Mouse (Mus musculus): ENCODE data around the gene C130074G19Rik.

The C130074G19Rik gene

GRCm38 (mm10) chr1:184844326-184845066, 38.5 kb downstream of the C130074G19Rik start:
- DNase-seq (ENCODE audit: low read depth, low spot score) = no peak

GRCm38 (mm10) chr1:184837649-184838048, 45.4 kb downstream of the C130074G19Rik start:
- DNase-seq (ENCODE audit: low read depth, low spot score) = no peak

GRCm38 (mm10) chr1:184836350-184836749, 46.7 kb downstream of the C130074G19Rik start:
- DNase-seq (ENCODE audit: low read depth, low spot score) = no peak

- no peak for DNase-seq (ENCODE audit: low read depth, low spot score)
Measured at GRCm38 (mm10) chr1:184833499-184833898, 49.5 kb downstream of the C130074G19Rik start.

- no peak for DNase-seq (ENCODE audit: low read depth, low spot score)
Measured at GRCm38 (mm10) chr1:184832211-184832610, 50.8 kb downstream of the C130074G19Rik start.

- no peak for DNase-seq (ENCODE audit: low read depth, low spot score)
Measured at GRCm38 (mm10) chr1:184829897-184830296, 53.1 kb downstream of the C130074G19Rik start.

GRCm38 (mm10) chr1:184827175-184827701, 55.8 kb downstream of the C130074G19Rik start:
- no peak for DNase-seq (ENCODE audit: low read depth, low spot score)

GRCm38 (mm10) chr1:184825093-184825492, 57.9 kb downstream of the C130074G19Rik start:
- peak; percentile 55 for DNase-seq (ENCODE audit: low read depth, low spot score)

- DNase-seq (ENCODE audit: low read depth, low spot score) = peak; percentile 72
Measured at GRCm38 (mm10) chr1:184824439-184824851, 58.6 kb downstream of the C130074G19Rik start.

GRCm38 (mm10) chr1:184822678-184823077, 60.3 kb downstream of the C130074G19Rik start:
- DNase-seq (ENCODE audit: low read depth, low spot score) = peak; percentile 38

Data from forelimb bud, embryonic 11.5 days (tissue).